Mouse (Mus musculus) neural tube, embryonic 10.5 days (tissue): Measurements from ENCODE around the gene Cc2d2b.

ENCODE experiments used
- DNase-seq: peaks from one replicate; pipeline ENCODE4 v3.0.0-alpha.2; 2017; ENCODE audit warnings: low spot score; ENCODE audit errors: extremely low spot score

The Cc2d2b gene

GRCm38 (mm10) chr19:40754311-40754710 lies 5.8 kb downstream of the Cc2d2b start:
- peak; percentile 36 for DNase-seq

DNA sequence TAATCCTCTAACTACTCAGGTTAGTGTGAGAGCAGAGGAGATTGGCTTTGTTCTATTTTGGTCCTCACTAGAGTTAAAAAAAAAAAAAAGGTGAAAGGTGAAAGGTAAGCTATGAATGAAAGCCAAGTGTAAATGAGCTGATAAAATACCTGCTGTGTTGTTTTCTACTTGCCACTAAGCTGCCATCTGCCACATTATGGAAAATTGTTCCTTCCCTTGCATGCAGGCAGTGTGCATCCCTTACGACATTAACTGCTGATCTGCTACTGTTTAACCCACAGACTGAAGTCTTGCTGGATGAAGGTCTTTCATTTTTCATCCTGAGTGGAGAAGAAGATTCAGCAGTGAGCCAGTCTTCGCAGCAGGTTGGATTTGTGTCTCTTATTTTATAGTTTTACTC lies 11.5 kb downstream of the Cc2d2b start:
- no peak for DNase-seq

- peak; percentile 21 for DNase-seq
Observed at GRCm38 (mm10) chr19:40762023-40762759, 13.6 kb downstream of the Cc2d2b start.

DNA sequence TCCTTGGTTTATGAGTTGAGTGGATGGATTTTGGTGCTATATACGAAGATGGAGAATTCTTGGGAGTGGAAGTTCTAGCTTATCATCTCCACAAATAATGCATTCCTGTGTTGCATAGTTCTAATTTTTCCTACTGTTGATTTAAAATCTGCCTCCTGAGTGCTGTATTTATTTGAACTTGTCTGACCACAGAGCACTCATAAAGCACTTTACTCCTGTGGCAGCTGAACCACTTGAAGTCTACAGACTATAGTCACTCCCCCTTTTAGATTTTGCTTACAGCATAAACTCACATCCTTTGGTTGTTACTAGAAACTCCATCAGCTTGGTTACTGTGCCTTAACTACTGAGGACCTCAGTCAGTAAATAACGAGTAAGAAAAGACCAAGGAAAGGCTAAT lies 18.6 kb downstream of the Cc2d2b start:
- DNase-seq = no peak

- DNase-seq = no peak
Observed at GRCm38 (mm10) chr19:40769341-40769770, 20.8 kb downstream of the Cc2d2b start.

GRCm38 (mm10) chr19:40788004-40788714 lies 39.6 kb downstream of the Cc2d2b start:
- no peak for DNase-seq

DNA sequence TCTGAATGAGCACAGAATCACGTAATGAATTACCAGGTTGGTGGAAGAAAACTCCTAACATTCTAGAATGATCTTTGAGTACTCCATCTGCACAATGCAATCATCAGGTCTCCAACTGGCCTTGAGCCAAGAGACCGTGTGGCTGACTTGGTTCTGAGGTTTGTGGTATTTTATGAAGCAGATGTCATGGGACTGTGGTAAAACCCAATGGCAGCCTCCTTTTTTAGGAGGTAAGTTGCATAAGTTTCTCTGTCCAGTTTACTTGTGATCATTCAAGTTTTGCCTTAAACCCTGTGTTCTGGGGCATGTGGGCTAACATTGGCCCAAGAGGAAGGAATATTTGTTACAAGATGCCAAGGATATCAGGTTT lies 40.1 kb downstream of the Cc2d2b start:
- no peak for DNase-seq

DNA sequence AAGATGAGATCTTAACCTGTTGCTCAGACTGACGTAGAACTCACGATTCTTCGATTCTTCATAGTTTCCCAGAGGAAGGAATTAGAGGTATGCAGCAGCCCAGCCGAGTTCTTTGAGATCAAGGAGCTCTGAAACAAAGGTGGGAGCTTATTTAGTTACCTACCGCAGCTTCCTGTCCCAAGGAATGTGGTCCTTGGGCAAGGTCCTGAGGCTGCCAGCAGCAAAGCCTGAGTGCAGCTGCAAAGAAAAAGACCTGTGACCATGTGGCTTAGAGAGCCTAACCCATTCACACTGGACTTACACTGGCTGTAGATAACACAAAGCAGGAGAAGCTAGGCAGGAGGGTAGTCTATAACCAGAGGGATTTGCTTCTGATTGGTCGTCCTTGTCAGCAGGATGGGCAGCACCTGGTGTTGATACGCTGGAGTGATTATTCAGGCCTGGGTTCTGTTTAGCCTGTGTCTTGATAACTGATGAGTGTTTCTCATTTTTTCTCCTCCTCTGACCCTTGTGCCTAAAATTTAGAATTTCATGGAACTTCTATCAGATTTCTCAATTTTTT lies 56.7 kb downstream of the Cc2d2b start:
- DNase-seq = no peak

GRCm38 (mm10) chr19:40809858-40810257 lies 61.3 kb downstream of the Cc2d2b start:
- DNase-seq = no peak

- DNase-seq = no peak
Observed at GRCm38 (mm10) chr19:40811840-40812239, 63.3 kb downstream of the Cc2d2b start.

- no peak for DNase-seq
Observed at GRCm38 (mm10) chr19:40812778-40813177, 64.2 kb downstream of the Cc2d2b start.

DNA sequence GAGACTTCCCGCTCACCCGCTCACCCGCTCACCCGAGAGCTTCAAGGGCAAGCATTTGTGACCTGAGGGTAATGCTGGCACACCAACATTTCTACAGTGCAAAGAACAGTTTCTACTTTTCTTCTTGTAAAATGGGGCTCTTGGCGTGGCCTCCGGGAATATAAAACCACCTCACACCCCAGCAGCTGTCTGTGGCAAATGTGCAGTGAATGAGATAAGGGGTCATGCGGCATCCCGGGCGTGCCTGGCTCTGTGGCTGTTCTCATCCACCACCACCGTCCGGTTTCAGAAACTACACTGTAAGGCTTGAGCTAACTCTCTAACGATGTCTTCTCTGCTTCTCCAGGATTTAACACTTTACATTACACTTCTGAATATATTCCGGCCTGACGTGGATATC lies 64.8 kb downstream of the Cc2d2b start:
- no peak for DNase-seq

- DNase-seq = no peak
Observed at GRCm38 (mm10) chr19:40815645-40816183, 67.2 kb downstream of the Cc2d2b start.

DNA sequence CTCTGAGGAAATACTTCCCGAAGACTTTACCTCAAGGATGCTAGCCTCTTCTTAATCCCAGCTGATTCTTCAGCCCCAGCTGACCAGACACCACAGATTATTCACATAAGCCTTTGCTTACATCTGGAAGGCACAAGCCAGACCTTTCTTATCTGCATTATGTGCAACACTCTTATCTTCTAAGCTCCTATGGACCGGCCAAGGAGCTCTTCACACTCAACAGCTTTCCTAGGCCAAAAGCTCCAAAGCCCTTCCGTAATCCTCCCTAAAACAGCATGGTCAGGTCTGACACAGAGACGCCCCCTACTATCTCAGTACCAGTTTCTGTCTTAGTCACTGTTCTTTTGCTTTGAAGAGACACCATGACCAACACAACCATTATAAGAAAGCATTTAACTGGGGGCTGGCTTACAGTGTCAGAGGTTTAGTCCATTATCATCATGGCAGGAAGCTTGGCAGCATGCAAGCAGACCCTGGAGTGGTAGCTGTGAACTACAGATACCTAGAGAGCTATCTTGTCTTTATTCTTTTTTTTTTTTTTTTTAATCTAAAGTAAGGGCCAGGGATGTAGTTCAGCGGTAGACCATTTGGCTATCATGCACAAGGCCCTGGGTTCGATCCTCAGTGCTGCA lies 69.5 kb downstream of the Cc2d2b start:
- no peak for DNase-seq

GRCm38 (mm10) chr19:40818764-40819163 lies 70.2 kb downstream of the Cc2d2b start:
- no peak for DNase-seq

- DNase-seq = no peak
Observed at GRCm38 (mm10) chr19:40821306-40821825, 72.8 kb downstream of the Cc2d2b start.

- DNase-seq = no peak
Observed at GRCm38 (mm10) chr19:40825636-40826035, 77.1 kb downstream of the Cc2d2b start.

DNA sequence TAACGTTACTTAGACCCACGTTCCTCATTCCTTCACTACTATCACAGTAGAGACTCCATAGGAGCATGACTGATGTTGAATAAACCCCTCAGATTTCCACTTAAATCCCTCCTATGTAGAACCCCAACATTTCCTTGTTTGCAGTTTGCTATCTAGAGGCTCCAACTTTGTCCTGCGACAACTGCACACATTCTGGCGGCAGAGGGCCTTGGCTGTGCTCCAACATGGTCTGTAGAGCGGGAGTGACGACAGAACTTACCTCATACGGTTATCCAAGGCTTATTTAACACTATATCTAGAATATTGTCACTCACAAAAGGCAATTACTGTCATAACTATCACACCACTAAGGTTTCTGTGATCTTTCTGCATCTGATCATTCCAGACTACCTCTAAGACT lies 78.2 kb downstream of the Cc2d2b start:
- no peak for DNase-seq

GRCm38 (mm10) chr19:40830198-40830597 lies 81.6 kb downstream of the Cc2d2b start:
- DNase-seq = no peak

DNA sequence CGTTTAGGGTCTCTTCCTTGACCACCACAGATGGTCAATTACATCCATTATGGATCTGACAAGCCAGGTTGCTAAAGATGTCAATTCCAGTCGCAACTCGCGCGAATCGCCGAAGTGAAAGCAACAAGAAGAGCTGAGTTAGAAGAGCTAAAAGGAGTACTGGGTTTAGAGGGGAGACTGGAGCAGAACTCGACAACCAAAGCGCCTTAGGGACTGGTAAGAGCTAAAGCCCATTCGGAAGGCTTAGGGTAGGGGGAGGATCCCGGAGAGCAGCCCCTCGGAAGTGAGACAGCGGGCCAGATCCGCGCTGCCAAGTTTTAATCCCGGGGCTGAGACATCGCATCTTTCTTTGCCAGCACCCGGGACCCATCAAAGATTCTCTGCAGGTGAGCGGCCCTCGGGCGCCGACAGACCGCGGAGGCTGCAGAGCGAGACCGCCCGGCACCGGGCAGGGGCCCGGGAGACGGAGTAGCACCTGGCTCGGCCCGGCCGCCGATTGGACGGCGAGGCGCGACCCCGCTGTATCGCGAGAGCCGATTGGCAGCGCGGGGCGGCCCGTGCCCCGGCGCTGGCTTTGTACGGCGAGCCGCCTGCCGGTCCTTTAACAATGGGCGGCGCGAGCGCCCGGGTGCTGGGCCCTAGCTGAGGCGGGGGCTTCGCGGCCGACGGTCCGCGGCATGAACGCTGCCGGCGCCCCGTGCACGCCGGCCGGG lies 82.3 kb downstream of the Cc2d2b start, which contains the start of gene Ccnj:
TSS of gene Ccnj (plus strand) at position 577 of the 713 bp plus-strand sequence.
- peak; percentile 95 for DNase-seq
